Mouse (Mus musculus): ENCODE measurements around the gene Tmprss4. TPM values are rescaled to one million over a fixed set of nuclear protein-coding genes. Genes with fewer than 3 reads are reported as not detected.

The Tmprss4 gene
- polyA plus RNA-seq, 1 experiment from 2014 or later: 5.2 TPM

DNA sequence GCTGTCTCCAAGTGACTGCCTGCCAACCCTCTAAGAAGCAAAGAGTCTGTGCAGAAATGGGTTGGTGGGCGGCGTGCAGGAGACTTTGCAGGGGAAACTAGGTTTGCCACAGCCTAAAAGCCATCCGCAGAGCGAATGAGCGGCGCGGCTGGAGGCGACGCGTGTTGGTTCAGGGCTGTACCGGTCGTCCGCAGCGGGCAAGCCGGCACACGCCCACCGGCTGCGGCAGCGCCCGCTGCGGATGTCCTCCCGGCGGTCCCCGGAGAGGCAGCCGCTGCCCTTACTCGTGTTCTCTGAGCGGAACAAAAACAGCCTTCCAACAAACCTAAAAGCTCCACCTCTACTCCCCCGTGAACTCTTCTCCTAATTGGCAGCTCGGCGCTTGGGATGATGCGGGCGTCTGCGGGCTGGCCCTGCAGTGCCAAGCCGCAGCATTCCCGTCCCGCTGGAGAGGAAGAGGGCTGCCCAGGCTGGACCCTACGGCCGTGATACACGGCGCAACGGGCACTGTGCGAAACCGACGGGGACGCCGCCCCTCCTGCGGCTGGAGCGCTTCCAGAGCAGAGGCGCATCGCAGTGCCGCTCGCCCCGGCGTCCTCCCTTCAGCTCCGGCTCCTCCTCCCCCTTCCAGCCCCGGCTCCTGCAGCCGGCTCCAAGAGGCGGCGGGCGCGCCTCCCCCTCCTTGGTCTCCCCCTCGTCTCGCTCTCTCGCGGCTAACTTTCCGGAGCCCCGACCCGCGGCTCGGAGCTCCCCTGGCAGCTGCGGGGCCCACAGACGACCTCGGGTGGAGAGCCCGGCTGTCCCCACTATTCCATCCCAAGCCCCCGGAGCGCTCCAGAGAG lies 65.5 kb downstream of the Tmprss4 start, which contains the start of gene Scn4b:
TSS of gene Scn4b (plus strand) at position 205 of the 842 bp plus-strand sequence.
- under 1% methylated on average over 35 of the region's 76 CpGs for WGBS
- DNase-seq (ENCODE audit: low spot score) (peak; percentile 60), ATAC-seq (ENCODE audit: low read depth) (peak; percentile 51; the same call in 1 of the 2 replicates)
- H3K27ac ChIP-seq (replicated peaks; ENCODE audit: low read depth, low read length): no peak within 1 kb of the TSS
- peak within 1 kb of the TSS; percentile 96 for H3K4me2 ChIP-seq (ENCODE audit: low read depth, low read length)
- peaks cover 76% of the 10 kb centered on the region for H3K27me3 ChIP-seq (replicated peaks; ENCODE audit: control insufficient read depth, insufficient read depth, low read length)
- H3K9ac ChIP-seq (ENCODE audit: low read depth, low read length): peak within 1 kb of the TSS; percentile 55
- peaks cover 4% of the 10 kb centered on the region; the same call in 1 of the 2 replicates for H3K4me1 ChIP-seq (ENCODE audit: control insufficient read depth, insufficient read depth, low read length)
- peak within 1 kb of the TSS; percentile 56 for H3K4me3 ChIP-seq (ENCODE audit: low read depth, low read length)
- H3K9me3 ChIP-seq (ENCODE audit: control insufficient read depth, low read length): no peaks in the 10 kb centered on the region
- H3K36me3 ChIP-seq (ENCODE audit: control insufficient read depth, insufficient read depth, low read length): no peaks in the 10 kb centered on the region

DNA sequence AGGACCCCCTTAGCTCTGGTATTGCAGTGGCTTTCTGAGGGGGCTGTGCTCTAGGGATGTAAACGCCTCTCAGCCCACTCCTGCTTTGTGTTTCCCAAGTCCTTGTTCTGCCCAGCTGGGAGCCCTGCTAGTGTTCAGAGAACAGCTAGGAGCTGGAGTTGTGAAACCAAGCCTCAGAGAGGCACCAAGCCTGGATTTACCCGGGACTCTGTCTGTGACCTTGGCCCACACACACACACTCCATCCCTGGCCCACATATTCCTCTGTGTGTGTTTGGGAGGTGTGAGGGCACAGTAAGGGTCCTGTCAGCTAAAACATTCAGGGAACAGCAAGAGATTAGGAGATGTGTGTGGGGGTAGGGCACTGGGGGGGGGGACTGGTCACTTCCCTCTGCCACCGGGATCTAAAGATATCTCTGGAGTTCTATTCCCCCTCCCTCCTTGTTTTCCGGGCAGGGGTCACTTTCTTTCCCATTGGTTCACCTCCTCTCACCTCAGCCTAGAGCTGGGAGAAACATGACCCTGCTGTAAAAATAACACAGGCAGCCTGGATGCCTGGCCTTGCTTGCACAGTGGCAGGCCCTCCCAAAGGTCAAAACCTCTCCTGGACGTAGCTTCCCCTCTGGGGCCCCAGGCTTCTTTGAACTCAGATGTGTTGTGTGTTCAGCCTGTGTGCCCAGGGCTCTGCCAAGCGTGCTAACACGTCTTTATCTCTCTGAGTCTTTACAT lies 67.3 kb downstream of the Tmprss4 start:
- peaks cover 4% of the 10 kb centered on the region; the same call in 1 of the 2 replicates for H3K4me1 ChIP-seq (ENCODE audit: control insufficient read depth, insufficient read depth, low read length)
- DNase-seq (ENCODE audit: low spot score): no peak
- no peak overlapping the region for H3K4me2 ChIP-seq (ENCODE audit: low read depth, low read length)
- ATAC-seq (ENCODE audit: low read depth): no peak
- peaks cover 64% of the 10 kb centered on the region for H3K27me3 ChIP-seq (replicated peaks; ENCODE audit: control insufficient read depth, insufficient read depth, low read length)
- 12% methylated on average over 7 of the region's 7 CpGs for WGBS
- H3K4me3 ChIP-seq (ENCODE audit: low read depth, low read length): no peak overlapping the region
- H3K27ac ChIP-seq (replicated peaks; ENCODE audit: low read depth, low read length): no peak overlapping the region
- no peaks in the 10 kb centered on the region for H3K36me3 ChIP-seq (ENCODE audit: control insufficient read depth, insufficient read depth, low read length)
- H3K9ac ChIP-seq (ENCODE audit: low read depth, low read length): no peak overlapping the region
- no peaks in the 10 kb centered on the region for H3K9me3 ChIP-seq (ENCODE audit: control insufficient read depth, low read length)

DNA sequence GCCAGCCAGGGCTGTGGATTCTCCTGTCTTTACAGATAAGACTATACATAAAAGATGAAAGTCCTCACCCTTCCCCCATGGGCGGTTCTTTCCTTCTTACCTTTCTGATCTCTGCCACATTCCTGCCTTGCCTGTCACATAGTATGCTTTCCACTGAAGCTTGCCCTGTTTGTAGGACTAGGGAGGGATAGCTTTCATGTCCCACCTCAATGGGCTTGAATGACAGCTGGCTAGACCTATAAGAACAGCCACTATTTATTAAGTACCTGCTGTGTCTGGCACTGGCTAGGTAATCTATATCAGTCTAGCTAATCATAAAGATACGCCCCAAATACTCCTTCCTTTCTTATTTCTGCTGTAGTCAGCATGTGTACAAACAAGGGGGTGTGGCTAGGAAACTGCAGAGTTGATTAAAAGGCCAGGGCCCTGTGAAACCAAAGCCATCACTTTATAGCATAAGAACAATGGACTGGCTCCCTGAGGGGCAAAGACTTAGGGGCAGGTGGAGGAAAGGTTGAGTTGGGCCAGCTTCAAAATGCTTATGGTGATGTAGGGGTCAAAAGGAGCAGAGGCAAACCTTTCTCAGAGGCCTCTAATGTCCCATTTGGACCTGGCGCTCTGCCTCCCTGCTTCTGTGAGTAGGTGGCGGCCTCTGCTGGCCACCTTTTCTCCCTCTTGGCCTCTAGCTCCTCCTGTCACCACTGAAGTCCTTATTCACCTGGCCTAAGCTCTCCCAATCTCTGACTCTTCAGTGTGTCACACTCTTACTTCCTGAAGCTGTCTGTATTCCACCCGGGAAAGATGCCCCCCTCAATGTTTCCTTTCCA lies 70.2 kb downstream of the Tmprss4 start:
- H3K4me2 ChIP-seq (ENCODE audit: low read depth, low read length): no peak overlapping the region
- H3K9ac ChIP-seq (ENCODE audit: low read depth, low read length): no peak overlapping the region
- WGBS: 35% methylated on average over 5 of the region's 5 CpGs
- no peak overlapping the region for H3K4me3 ChIP-seq (ENCODE audit: low read depth, low read length)
- H3K9me3 ChIP-seq (ENCODE audit: control insufficient read depth, low read length): no peaks in the 10 kb centered on the region
- no peak overlapping the region for H3K27ac ChIP-seq (replicated peaks; ENCODE audit: low read depth, low read length)
- ATAC-seq (ENCODE audit: low read depth): 0 out of 2 replicates have a peak, but pooled peaks have one; percentile 37
- H3K4me1 ChIP-seq (ENCODE audit: control insufficient read depth, insufficient read depth, low read length): peaks cover 4% of the 10 kb centered on the region; the same call in 1 of the 2 replicates
- H3K27me3 ChIP-seq (replicated peaks; ENCODE audit: control insufficient read depth, insufficient read depth, low read length): peaks cover 36% of the 10 kb centered on the region
- peak; percentile 48 for DNase-seq (ENCODE audit: low spot score)
- H3K36me3 ChIP-seq (ENCODE audit: control insufficient read depth, insufficient read depth, low read length): no peaks in the 10 kb centered on the region

- Histone ChIP-seq H3K36me3 (ENCODE audit: control insufficient read depth, insufficient read depth, low read length) (peaks cover 10% of the 10 kb centered on the region), H3K9ac (ENCODE audit: low read depth, low read length) (no peak overlapping the region), H3K4me2 (ENCODE audit: low read depth, low read length) (no peak overlapping the region), H3K4me1 (ENCODE audit: control insufficient read depth, insufficient read depth, low read length) (no peaks in the 10 kb centered on the region), H3K27ac (replicated peaks; ENCODE audit: low read depth, low read length) (no peak overlapping the region), H3K4me3 (ENCODE audit: low read depth, low read length) (no peak overlapping the region), H3K9me3 (ENCODE audit: control insufficient read depth, low read length) (no peaks in the 10 kb centered on the region), H3K27me3 (replicated peaks; ENCODE audit: control insufficient read depth, insufficient read depth, low read length) (peaks cover 10% of the 10 kb centered on the region)
- 87% methylated on average over 3 of the region's 3 CpGs for WGBS
- no peak for DNase-seq (ENCODE audit: low spot score)
- no peak for ATAC-seq (ENCODE audit: low read depth)
Observed at GRCm38 (mm10) chr9:45130119-45130518, 73.8 kb downstream of the Tmprss4 start.

GRCm38 (mm10) chr9:45126941-45127340 lies 77.0 kb downstream of the Tmprss4 start:
- WGBS: 50% methylated on average over 7 of the region's 7 CpGs
- H3K27me3 ChIP-seq (replicated peaks; ENCODE audit: control insufficient read depth, insufficient read depth, low read length): no peaks in the 10 kb centered on the region
- peaks cover 10% of the 10 kb centered on the region for H3K36me3 ChIP-seq (ENCODE audit: control insufficient read depth, insufficient read depth, low read length)
- no peak for DNase-seq (ENCODE audit: low spot score)
- no peaks in the 10 kb centered on the region for H3K9me3 ChIP-seq (ENCODE audit: control insufficient read depth, low read length)
- 0 out of 2 replicates have a peak overlapping the region, but pooled peaks have one; percentile 16 for H3K9ac ChIP-seq (ENCODE audit: low read depth, low read length)
- no peak overlapping the region for H3K4me2 ChIP-seq (ENCODE audit: low read depth, low read length)
- no peak overlapping the region for H3K4me3 ChIP-seq (ENCODE audit: low read depth, low read length)
- no peak overlapping the region for H3K27ac ChIP-seq (replicated peaks; ENCODE audit: low read depth, low read length)
- no peaks in the 10 kb centered on the region for H3K4me1 ChIP-seq (ENCODE audit: control insufficient read depth, insufficient read depth, low read length)
- ATAC-seq (ENCODE audit: low read depth): no peak

- Histone ChIP-seq H3K4me2 (ENCODE audit: low read depth, low read length) (no peak overlapping the region), H3K9me3 (ENCODE audit: control insufficient read depth, low read length) (no peaks in the 10 kb centered on the region), H3K36me3 (ENCODE audit: control insufficient read depth, insufficient read depth, low read length) (peaks cover 10% of the 10 kb centered on the region), H3K4me1 (ENCODE audit: control insufficient read depth, insufficient read depth, low read length) (no peaks in the 10 kb centered on the region), H3K9ac (ENCODE audit: low read depth, low read length) (no peak overlapping the region), H3K27ac (replicated peaks; ENCODE audit: low read depth, low read length) (no peak overlapping the region), H3K27me3 (replicated peaks; ENCODE audit: control insufficient read depth, insufficient read depth, low read length) (no peaks in the 10 kb centered on the region), H3K4me3 (ENCODE audit: low read depth, low read length) (no peak overlapping the region)
- 94% methylated on average over 13 of the region's 14 CpGs for WGBS
- ATAC-seq (ENCODE audit: low read depth) (no peak), DNase-seq (ENCODE audit: low spot score) (no peak)
Observed at GRCm38 (mm10) chr9:45125211-45125610, 78.7 kb downstream of the Tmprss4 start.
